Mouse (Mus musculus): ENCODE measurements around the gene Nxpe4. TPM values are rescaled to one million over a fixed set of nuclear protein-coding genes. Genes with fewer than 3 reads are reported as not detected.
A peak's percentile ranks its signal among the peaks of the same experiment; 100 is the strongest.

The Nxpe4 gene
- polyA plus RNA-seq, 1 experiment from 2014 or later, result 3.3 TPM

GRCm38 (mm10) chr9:48361815-48362631, 200.2 kb downstream of the Nxpe4 start:
- H3K27me3 ChIP-seq (replicated peaks), result no peaks in the 10 kb centered on the region
- H3K4me1 ChIP-seq, result peaks cover 10% of the 10 kb centered on the region
- no peaks in the 10 kb centered on the region for H3K36me3 ChIP-seq
- WGBS, result 34% methylated on average over 14 of the region's 14 CpGs
- no peaks in the 10 kb centered on the region for H3K9me3 ChIP-seq
- peak overlapping the region; percentile 62 for H3K27ac ChIP-seq (replicated peaks)
- ATAC-seq (ENCODE audit: extremely low read depth, insufficient number of reproducible peaks, low FRiP score, low TSS enrichment), result peak; percentile 73; the same call in 1 of the 2 replicates
- H3K4me2 ChIP-seq, result peak overlapping the region; percentile 43
- H3K4me3 ChIP-seq, result no peak overlapping the region
- H3K9ac ChIP-seq, result no peak overlapping the region

- 89% methylated on average over 6 of the region's 6 CpGs for WGBS
- H3K4me2 ChIP-seq, result peak overlapping the region; percentile 43; the same call in 1 of the 2 replicates
- no peaks in the 10 kb centered on the region for H3K27me3 ChIP-seq (replicated peaks)
- no peaks in the 10 kb centered on the region for H3K9me3 ChIP-seq
- no peak overlapping the region for H3K4me3 ChIP-seq
- H3K4me1 ChIP-seq, result peaks cover 10% of the 10 kb centered on the region
- peak overlapping the region; percentile 62; the same call in 1 of the 2 replicates for H3K27ac ChIP-seq (replicated peaks)
- ATAC-seq (ENCODE audit: extremely low read depth, insufficient number of reproducible peaks, low FRiP score, low TSS enrichment), result no peak
- no peak overlapping the region for H3K9ac ChIP-seq
- no peaks in the 10 kb centered on the region for H3K36me3 ChIP-seq
Observed at GRCm38 (mm10) chr9:48362743-48363142, 200.9 kb downstream of the Nxpe4 start.

GRCm38 (mm10) chr9:48373232-48373878, 211.5 kb downstream of the Nxpe4 start:
- H3K4me2 ChIP-seq, result no peak overlapping the region
- no peaks in the 10 kb centered on the region for H3K36me3 ChIP-seq

GRCm38 (mm10) chr9:48374357-48374756, 212.5 kb downstream of the Nxpe4 start:
- Histone ChIP-seq H3K4me2 (no peak overlapping the region), H3K9me3 (no peaks in the 10 kb centered on the region), H3K27me3 (replicated peaks) (no peaks in the 10 kb centered on the region), H3K9ac (no peak overlapping the region), H3K4me3 (no peak overlapping the region), H3K27ac (replicated peaks) (no peak overlapping the region), H3K4me1 (no peaks in the 10 kb centered on the region), H3K36me3 (no peaks in the 10 kb centered on the region)
- 42% methylated on average over 2 of the region's 2 CpGs for WGBS
- no peak for ATAC-seq (ENCODE audit: extremely low read depth, insufficient number of reproducible peaks, low FRiP score, low TSS enrichment)

More at GRCm38 (mm10) chr9:48373232-48373878, 211.5 kb downstream of the Nxpe4 start:
- H3K9me3 ChIP-seq, result no peaks in the 10 kb centered on the region
- WGBS, result 71% methylated on average over 4 of the region's 4 CpGs
- H3K4me3 ChIP-seq, result no peak overlapping the region
- no peaks in the 10 kb centered on the region for H3K27me3 ChIP-seq (replicated peaks)
- no peak overlapping the region for H3K27ac ChIP-seq (replicated peaks)
- no peaks in the 10 kb centered on the region for H3K4me1 ChIP-seq
- no peak for ATAC-seq (ENCODE audit: extremely low read depth, insufficient number of reproducible peaks, low FRiP score, low TSS enrichment)
- H3K9ac ChIP-seq, result no peak overlapping the region

- Histone ChIP-seq H3K27ac (replicated peaks) (no peak overlapping the region), H3K36me3 (no peaks in the 10 kb centered on the region), H3K9ac (no peak overlapping the region), H3K4me1 (no peaks in the 10 kb centered on the region), H3K27me3 (replicated peaks) (no peaks in the 10 kb centered on the region), H3K4me2 (no peak overlapping the region), H3K4me3 (no peak overlapping the region), H3K9me3 (no peaks in the 10 kb centered on the region)
- ATAC-seq (ENCODE audit: extremely low read depth, insufficient number of reproducible peaks, low FRiP score, low TSS enrichment), result no peak
- WGBS, result 71% methylated on average over 4 of the region's 4 CpGs
Observed at GRCm38 (mm10) chr9:48388451-48388850, 226.6 kb downstream of the Nxpe4 start.

- no peak overlapping the region for H3K27ac ChIP-seq (replicated peaks)
- H3K4me3 ChIP-seq, result no peak overlapping the region
- no peak for ATAC-seq (ENCODE audit: extremely low read depth, insufficient number of reproducible peaks, low FRiP score, low TSS enrichment)
- H3K4me2 ChIP-seq, result no peak overlapping the region
- no peaks in the 10 kb centered on the region for H3K9me3 ChIP-seq
- no peak overlapping the region for H3K9ac ChIP-seq
- no peaks in the 10 kb centered on the region for H3K4me1 ChIP-seq
- H3K27me3 ChIP-seq (replicated peaks), result no peaks in the 10 kb centered on the region
- H3K36me3 ChIP-seq, result no peaks in the 10 kb centered on the region
- WGBS, result 70% methylated on average over 3 of the region's 3 CpGs
Observed at GRCm38 (mm10) chr9:48389983-48390382, 228.2 kb downstream of the Nxpe4 start.

- Histone ChIP-seq H3K27me3 (replicated peaks) (no peaks in the 10 kb centered on the region), H3K36me3 (no peaks in the 10 kb centered on the region), H3K4me3 (no peak overlapping the region), H3K4me2 (no peak overlapping the region), H3K4me1 (no peaks in the 10 kb centered on the region), H3K9ac (no peak overlapping the region), H3K9me3 (0 out of 2 replicates have a peak, but pooled peaks cover 2% of the 10 kb centered on the region), H3K27ac (replicated peaks) (no peak overlapping the region)
- no peak for ATAC-seq (ENCODE audit: extremely low read depth, insufficient number of reproducible peaks, low FRiP score, low TSS enrichment)
- WGBS, result 91% methylated on average over 10 of the region's 10 CpGs
Observed at GRCm38 (mm10) chr9:48403590-48404209, 241.9 kb downstream of the Nxpe4 start.

GRCm38 (mm10) chr9:48404687-48405086, 242.9 kb downstream of the Nxpe4 start:
- 0 out of 2 replicates have a peak, but pooled peaks cover 2% of the 10 kb centered on the region for H3K9me3 ChIP-seq
- no peak overlapping the region for H3K9ac ChIP-seq
- H3K4me2 ChIP-seq, result no peak overlapping the region
- H3K4me3 ChIP-seq, result no peak overlapping the region
- WGBS, result 46% methylated on average over 3 of the region's 3 CpGs
- no peaks in the 10 kb centered on the region for H3K4me1 ChIP-seq
- H3K27me3 ChIP-seq (replicated peaks), result no peaks in the 10 kb centered on the region
- no peak for ATAC-seq (ENCODE audit: extremely low read depth, insufficient number of reproducible peaks, low FRiP score, low TSS enrichment)
- H3K27ac ChIP-seq (replicated peaks), result no peak overlapping the region
- H3K36me3 ChIP-seq, result no peaks in the 10 kb centered on the region

GRCm38 (mm10) chr9:48407549-48408327, 245.9 kb downstream of the Nxpe4 start:
- Histone ChIP-seq H3K4me3 (no peak overlapping the region), H3K27me3 (replicated peaks) (no peaks in the 10 kb centered on the region), H3K9me3 (0 out of 2 replicates have a peak, but pooled peaks cover 2% of the 10 kb centered on the region), H3K9ac (no peak overlapping the region), H3K4me1 (no peaks in the 10 kb centered on the region), H3K4me2 (no peak overlapping the region), H3K27ac (replicated peaks) (no peak overlapping the region), H3K36me3 (no peaks in the 10 kb centered on the region)
- ATAC-seq (ENCODE audit: extremely low read depth, insufficient number of reproducible peaks, low FRiP score, low TSS enrichment), result no peak
- 69% methylated on average over 10 of the region's 10 CpGs for WGBS

GRCm38 (mm10) chr9:48410217-48411035, 248.6 kb downstream of the Nxpe4 start:
- no peak for ATAC-seq (ENCODE audit: extremely low read depth, insufficient number of reproducible peaks, low FRiP score, low TSS enrichment)
- H3K4me2 ChIP-seq, result no peak overlapping the region
- no peak overlapping the region for H3K4me3 ChIP-seq
- H3K27ac ChIP-seq (replicated peaks), result no peak overlapping the region
- no peaks in the 10 kb centered on the region for H3K36me3 ChIP-seq
- no peaks in the 10 kb centered on the region for H3K27me3 ChIP-seq (replicated peaks)
- H3K9me3 ChIP-seq, result no peaks in the 10 kb centered on the region
- no peaks in the 10 kb centered on the region for H3K4me1 ChIP-seq
- 72% methylated on average over 6 of the region's 6 CpGs for WGBS
- H3K9ac ChIP-seq, result no peak overlapping the region
